ENCODE assay signal across 23 mouse cellular contexts in the genomic region with DNA sequence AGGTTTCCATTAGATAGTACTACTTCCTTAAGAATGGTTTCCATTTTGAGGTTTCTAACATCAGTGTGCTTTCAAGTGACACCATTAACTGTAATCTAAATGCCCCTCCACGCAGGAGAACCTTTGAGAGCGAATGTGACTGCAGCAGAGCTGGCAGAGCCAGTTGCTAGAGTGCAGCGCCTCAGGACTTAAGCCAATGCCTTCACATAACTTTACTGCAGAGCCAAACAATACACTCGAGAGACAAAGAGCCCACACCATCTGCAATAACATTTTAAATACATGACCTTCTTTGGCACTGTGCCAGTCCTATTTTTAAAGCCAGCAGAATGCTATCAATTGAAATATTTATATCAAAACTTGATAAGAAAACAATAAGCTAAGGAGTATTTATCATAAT. TPM values are rescaled to one million over a fixed set of nuclear protein-coding genes. Genes with fewer than 3 reads are reported as not detected.
DNase-seq lines count a peak whose midpoint lies in the region; ATAC-seq lines count a peak whose summit lies in the region.
"Had no signal": no experiment of that assay in that cellular context is flagged by ENCODE, and none has a peak within 500 bp of the region (broad histone marks: within the 10 kb centered on the region; RNA-seq: fewer than 3 reads in every experiment).

No protein-coding gene starts in this region.

- no peaks in the 10 kb centered on the region for H3K9me3 ChIP-seq in heart, embryonic 11.5 days (replicated peaks; ENCODE audit: control insufficient read depth, low read length)
- no peaks in the 10 kb centered on the region for H3K9me3 ChIP-seq in lung, embryonic 16.5 days (ENCODE audit: control insufficient read depth, low read length)
- H3K9me3 ChIP-seq: embryonic facial prominence, embryonic 13.5 days; forebrain, embryonic 10.5 days; forebrain, embryonic 13.5 days; heart, embryonic 10.5 days; hindbrain, embryonic 12.5 days; hindbrain, embryonic 15.5 days had no signal

- no peak overlapping the region for H3K27ac ChIP-seq in heart, embryonic 11.5 days (ENCODE audit: low read depth, low read length)
- no peak overlapping the region for H3K27ac ChIP-seq in lung, embryonic 16.5 days (ENCODE audit: low read length)
- H3K27ac ChIP-seq: embryonic facial prominence, embryonic 13.5 days; forebrain, embryonic 10.5 days; forebrain, embryonic 13.5 days; heart, embryonic 10.5 days; hindbrain, embryonic 12.5 days; hindbrain, embryonic 15.5 days had no signal

- H3K4me2 ChIP-seq in heart, embryonic 11.5 days = no peak overlapping the region
- no peak overlapping the region for H3K4me2 ChIP-seq in lung, embryonic 16.5 days (ENCODE audit: low read depth, low read length)
- H3K4me2 ChIP-seq: embryonic facial prominence, embryonic 13.5 days; forebrain, embryonic 13.5 days; hindbrain, embryonic 12.5 days; hindbrain, embryonic 15.5 days had no signal

- no peak overlapping the region for H3K9ac ChIP-seq in heart, embryonic 11.5 days (ENCODE audit: low read depth, low read length)
- no peak overlapping the region for H3K9ac ChIP-seq in lung, embryonic 16.5 days (ENCODE audit: low read length)
- H3K9ac ChIP-seq: embryonic facial prominence, embryonic 13.5 days; forebrain, embryonic 13.5 days; hindbrain, embryonic 12.5 days; hindbrain, embryonic 15.5 days had no signal

- DNase-seq in heart, adult 8-10 months (ENCODE audit: low spot score) = peak; percentile 28
- peak; percentile 15 for DNase-seq in heart, postnatal 4 days
- no peak for DNase-seq in heart, postnatal 25 days (ENCODE audit: low spot score)
- DNase-seq in lung, postnatal 10 days = no peak
- DNase-seq: adrenal gland, adult 2 months; adrenal gland, postnatal 14 days; cerebellum, adult 11 months; cerebellum, adult 2 months; cerebellum, adult 9-11 months; cerebellum, postnatal 25 days; gastrocnemius, postnatal 10 days; gastrocnemius, postnatal 36 days had no signal

- 68% methylated on average over 4 of the region's 4 CpGs for WGBS in heart, embryonic 11.5 days (ENCODE audit: insufficient replicate concordance)
- WGBS in lung, embryonic 16.5 days = 35% methylated on average over 4 of the region's 4 CpGs

- H3K4me1 ChIP-seq in heart, embryonic 11.5 days (ENCODE audit: control insufficient read depth, insufficient read depth, low read length) = peaks cover 5% of the 10 kb centered on the region; the same call in 1 of the 2 replicates
- H3K4me1 ChIP-seq in lung, embryonic 16.5 days (replicated peaks; ENCODE audit: control insufficient read depth, insufficient read depth, low read length) = no peaks in the 10 kb centered on the region; the same call in 1 of the 2 replicates
- H3K4me1 ChIP-seq: embryonic facial prominence, embryonic 13.5 days; hindbrain, embryonic 12.5 days; hindbrain, embryonic 15.5 days had no signal

- intact Hi-C loops in heart, postnatal 25 days (cut with DNase I) = no loop called here

- H3K27me3 ChIP-seq in heart, embryonic 11.5 days (ENCODE audit: control insufficient read depth, insufficient read depth, low read length) = no peaks in the 10 kb centered on the region
- no peaks in the 10 kb centered on the region for H3K27me3 ChIP-seq in lung, embryonic 16.5 days (ENCODE audit: control insufficient read depth, insufficient read depth, low read depth, low read length)
- H3K27me3 ChIP-seq: embryonic facial prominence, embryonic 13.5 days; forebrain, embryonic 13.5 days; hindbrain, embryonic 12.5 days; hindbrain, embryonic 15.5 days had no signal

- ATAC-seq in heart, embryonic 11.5 days (replicated peaks; ENCODE audit: insufficient number of reproducible peaks, low FRiP score, low TSS enrichment) = no peak
- 0 out of 2 replicates have a peak, but pooled peaks have one; percentile 49 for ATAC-seq in lung, embryonic 16.5 days (ENCODE audit: low read depth)
- ATAC-seq: CD4-positive, CD25-positive, alpha-beta regulatory T cell, adult 4 months; forebrain, embryonic 13.5 days; forebrain, embryonic 16.5 days; intestine, postnatal 0 days had no signal

- H3K4me3 ChIP-seq in heart, embryonic 11.5 days (ENCODE audit: low read depth, low read length) = no peak overlapping the region
- no peak overlapping the region for H3K4me3 ChIP-seq in lung, embryonic 16.5 days (ENCODE audit: low read length)
- H3K4me3 ChIP-seq: embryonic facial prominence, embryonic 13.5 days; forebrain, embryonic 10.5 days; forebrain, embryonic 13.5 days; heart, embryonic 10.5 days; hindbrain, embryonic 12.5 days; hindbrain, embryonic 15.5 days had no signal

- H3K36me3 ChIP-seq in heart, embryonic 11.5 days (ENCODE audit: control insufficient read depth, insufficient read depth, low read length) = peaks cover 15% of the 10 kb centered on the region
- H3K36me3 ChIP-seq in lung, embryonic 16.5 days (ENCODE audit: control insufficient read depth, insufficient read depth, low read length) = peaks cover 23% of the 10 kb centered on the region

RNA-seq across cellular contexts. Expression of gene Xpo4, which starts 35.6 kb away (rescaled TPM):
- 10 to 100 TPM; 12.0 to 14.1 (median 13.1) TPM for total RNA-seq in heart, adult 8-10 months (2022)
- polyA plus RNA-seq in heart, embryonic 11.5 days (2014; fragmentation: Nextera tagmentation; extraction: Ambion mirVana) = 21.8 and 23.7 TPM in 2 replicates
- total RNA-seq in heart, postnatal 4 days (2021) = 10 to 100 TPM; 19.9 to 21.9 TPM
- total RNA-seq in heart, postnatal 25 days (2021) = 10 to 100 TPM; 11.2 to 11.9 TPM
- 19.7 and 19.8 TPM in 2 replicates for polyA plus RNA-seq in lung, embryonic 16.5 days (2015; fragmentation: Nextera tagmentation; extraction: Ambion mirVana)

RNA-seq across cellular contexts. Expression of gene Eef1akmt1, which starts 58.2 kb away (rescaled TPM):
- total RNA-seq in heart, adult 8-10 months (2022) = 10 to 100 TPM; 31.9 to 38.7 (median 35.1) TPM
- polyA plus RNA-seq in heart, embryonic 11.5 days (2014; fragmentation: Nextera tagmentation; extraction: Ambion mirVana) = 61.2 and 71.6 TPM in 2 replicates
- total RNA-seq in heart, postnatal 4 days (2021) = 10 to 100 TPM; 29.3 to 30.7 TPM
- 10 to 100 TPM; 29.6 to 30.2 TPM for total RNA-seq in heart, postnatal 25 days (2021)
- 93.8 and 101 TPM in 2 replicates for polyA plus RNA-seq in lung, embryonic 16.5 days (2015; fragmentation: Nextera tagmentation; extraction: Ambion mirVana)

Comparison
In these comparisons a context has a peak if more than half of its experiments do, and no peak if none do; other contexts are left out.
1. DNase-seq: peak in heart, adult 8-10 months (single experiment) and heart, postnatal 4 days (single experiment); none in heart, postnatal 25 days (single experiment) and lung, postnatal 10 days (single experiment).